Mouse (Mus musculus) midbrain, embryonic 14.5 days (tissue): ENCODE results near the gene Dennd1a. TPM values are rescaled to one million over a fixed set of nuclear protein-coding genes. Genes with fewer than 3 reads are reported as not detected.

Experiments used
- ATAC-seq: fragments of 200-750 bp; cut with Nextera tagmentation; 2 replicates; pipeline ENCODE4 v1.8.0; 2017; ENCODE audit warnings: moderate number of reproducible peaks, moderate library complexity; ENCODE audit not compliant: low FRiP score, low TSS enrichment
- DNase-seq: peaks from one replicate; pipeline ENCODE4 v3.0.0-alpha.2; 2015
- H3K27ac ChIP-seq: fragments of 300-500 bp; sonication (generic); replicated peaks from 2 replicates; pipeline ENCODE4 v1.5.1; 2014; ENCODE audit warnings: mild to moderate bottlenecking, low read depth, low read length, moderate library complexity
- H3K27me3 ChIP-seq: fragments of 300-500 bp; sonication (generic); 2 replicates; pipeline ENCODE4 v1.6.1; 2014; ENCODE audit warnings: low read length, control low read depth, mixed read lengths; ENCODE audit not compliant: control insufficient read depth, insufficient read depth
- H3K36me3 ChIP-seq: fragments of 300-500 bp; sonication (generic); 2 replicates; pipeline ENCODE4 v1.6.1; 2014; ENCODE audit warnings: low read length, control low read depth; ENCODE audit not compliant: control insufficient read depth, insufficient read depth
- H3K4me1 ChIP-seq: fragments of 300-500 bp; sonication (generic); 2 replicates; pipeline ENCODE4 v1.6.1; 2014; ENCODE audit warnings: mild to moderate bottlenecking, antibody characterized with exemption, low read length, control low read depth; ENCODE audit not compliant: control insufficient read depth, insufficient read depth
- H3K4me2 ChIP-seq: fragments of 300-500 bp; sonication (generic); 2 replicates; pipeline ENCODE4 v1.6.1; 2014; ENCODE audit warnings: mild to moderate bottlenecking, low read length, moderate library complexity
- H3K4me3 ChIP-seq: fragments of 300-500 bp; sonication (generic); replicated peaks from 2 replicates; pipeline ENCODE4 v1.5.1; 2014; ENCODE audit warnings: low read depth, low read length
- H3K9ac ChIP-seq: fragments of 300-500 bp; sonication (generic); replicated peaks from 2 replicates; pipeline ENCODE4 v1.6.1; 2014; ENCODE audit warnings: mild to moderate bottlenecking, low read length, moderate library complexity
- H3K9me3 ChIP-seq: fragments of 300-500 bp; sonication (generic); 2 replicates; pipeline ENCODE4 v1.6.1; 2016; ENCODE audit warnings: low read length, control low read depth, mixed read lengths; ENCODE audit not compliant: control insufficient read depth
- WGBS: fragments of 180-500 bp; shearing (Covaris S2); extraction: QIAGEN DNeasy Blood & Tissue Kit; methylation state at CpG from one replicate; pipeline ENCODE4 v1.1.7; 2014; 5-methylcytosine and 5-hydroxymethylcytosine counted together
- polyA plus RNA-seq: library from polyadenylated mRNA; unstranded; fragments of >200 nt; fragmentation: Nextera tagmentation; extraction: Ambion mirVana; gene quantifications from 2 replicates; pipeline ENCODE4 v1.2.1, GENCODE M21; 2014

Gene Dennd1a
- polyA plus RNA-seq, 1 experiment from 2014 or later, result 16.6 TPM

DNA sequence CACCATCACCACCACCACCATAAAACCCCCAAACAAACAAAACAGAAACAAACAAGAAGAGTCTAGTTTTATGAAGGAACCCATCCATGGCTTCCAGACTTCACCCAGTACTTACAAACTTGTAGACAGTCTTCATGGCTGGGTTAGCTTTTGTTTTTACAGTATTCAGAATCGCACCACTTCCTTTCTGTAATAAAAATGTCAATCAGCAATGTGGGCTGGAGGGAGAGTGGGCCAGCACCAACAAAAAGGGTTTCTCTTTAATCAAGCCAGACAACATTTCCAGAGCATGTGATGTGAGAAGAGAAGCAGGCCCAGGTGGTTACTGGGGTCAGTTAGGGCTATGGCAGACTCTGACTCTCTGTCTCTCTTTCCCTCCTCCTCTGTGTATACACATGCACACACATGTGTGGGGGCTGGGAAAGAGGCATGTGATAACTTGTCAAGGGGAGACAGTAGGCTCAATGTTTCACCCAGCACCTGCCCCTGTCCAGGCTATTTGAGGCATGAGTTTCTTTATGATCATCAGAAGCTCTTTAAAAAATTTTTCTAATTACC is 433.2 kb downstream of the Dennd1a start:
- Histone ChIP-seq H3K4me2 (no peak overlapping the region), H3K4me1 (peaks cover 6% of the 10 kb centered on the region; the same call in 1 of the 2 replicates), H3K27me3 (no peaks in the 10 kb centered on the region), H3K27ac (no peak overlapping the region), H3K4me3 (no peak overlapping the region), H3K9ac (no peak overlapping the region), H3K36me3 (0 out of 2 replicates have a peak, but pooled peaks cover 4% of the 10 kb centered on the region), H3K9me3 (no peaks in the 10 kb centered on the region)
- no peak for DNase-seq
- WGBS, result 97% methylated on average over 1 of the region's 1 CpGs
- no peak for ATAC-seq

DNA sequence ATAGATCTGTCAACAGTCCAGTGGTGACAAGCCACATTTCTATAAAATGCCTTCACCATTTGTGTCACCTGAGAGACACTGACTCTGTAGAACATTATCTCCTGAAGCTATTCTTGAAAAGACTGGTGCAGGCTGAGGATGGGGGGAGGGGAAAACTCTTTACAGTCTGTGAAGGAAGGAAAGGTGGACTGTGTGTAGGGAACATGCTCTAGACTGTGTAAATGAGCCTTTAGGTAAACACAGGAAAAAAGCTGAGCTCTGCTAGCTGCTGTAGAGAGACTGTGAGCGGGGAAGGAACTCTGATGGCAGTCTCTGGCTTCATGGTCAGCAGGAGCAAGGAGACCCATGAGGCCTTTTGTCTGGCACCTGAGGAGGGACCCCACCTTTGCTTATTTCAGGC is 436.6 kb downstream of the Dennd1a start:
- Histone ChIP-seq H3K9me3 (no peaks in the 10 kb centered on the region), H3K4me1 (peaks cover 6% of the 10 kb centered on the region; the same call in 1 of the 2 replicates), H3K4me3 (no peak overlapping the region), H3K9ac (no peak overlapping the region), H3K27ac (0 out of 2 replicates have a peak overlapping the region, but pooled peaks have one; percentile 32), H3K36me3 (no peaks in the 10 kb centered on the region), H3K27me3 (no peaks in the 10 kb centered on the region), H3K4me2 (no peak overlapping the region)
- 82% methylated on average over 1 of the region's 1 CpGs for WGBS
- ATAC-seq (no peak), DNase-seq (peak; percentile 33)

DNA sequence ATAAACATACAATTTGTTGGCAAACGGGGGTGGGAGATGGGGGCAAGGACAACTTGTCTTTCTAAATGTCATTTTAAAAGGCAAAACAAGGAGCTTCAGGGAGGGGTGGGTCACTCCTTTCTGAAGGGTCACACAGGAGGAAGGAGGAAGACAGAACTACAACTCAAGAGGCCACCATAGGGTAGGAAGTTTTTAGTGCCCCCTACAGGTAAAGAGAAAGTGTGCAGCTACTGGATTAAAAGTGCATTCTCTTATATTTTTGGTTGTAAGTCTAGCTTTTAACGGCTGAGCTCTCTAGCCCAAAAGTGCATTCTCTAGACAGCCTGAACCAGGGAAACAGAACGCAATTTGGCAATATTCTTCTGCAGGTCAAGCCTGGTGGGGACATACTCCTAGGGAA is 437.8 kb downstream of the Dennd1a start:
- Histone ChIP-seq H3K4me2 (no peak overlapping the region), H3K4me1 (peaks cover 6% of the 10 kb centered on the region; the same call in 1 of the 2 replicates), H3K4me3 (no peak overlapping the region), H3K27me3 (no peaks in the 10 kb centered on the region), H3K9ac (no peak overlapping the region), H3K36me3 (no peaks in the 10 kb centered on the region), H3K27ac (no peak overlapping the region), H3K9me3 (no peaks in the 10 kb centered on the region)
- no peak for ATAC-seq
- 86% methylated on average over 3 of the region's 3 CpGs for WGBS
- DNase-seq, result no peak

DNA sequence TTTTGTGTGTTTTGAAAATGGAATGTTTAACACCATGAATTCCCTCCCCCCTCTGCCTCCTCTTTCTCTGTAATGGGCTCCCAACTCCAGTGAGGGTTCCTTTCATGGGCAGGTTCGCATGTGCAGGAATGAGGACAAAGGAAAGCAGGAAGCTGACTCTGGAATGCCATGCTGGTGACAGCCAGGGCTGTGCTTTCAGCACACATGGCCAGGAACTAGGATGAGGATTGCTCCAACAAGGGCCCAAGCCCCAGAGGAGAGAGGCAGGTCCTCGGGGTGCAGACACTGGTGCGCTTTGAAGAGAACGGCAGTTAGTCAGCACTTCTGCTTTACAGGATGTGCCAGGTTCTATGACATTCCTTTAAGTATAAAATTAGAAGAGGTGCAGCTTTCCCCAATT is 444.5 kb downstream of the Dennd1a start:
- 0 out of 2 replicates have a peak, but pooled peaks have one; percentile 11 for ATAC-seq
- peak; percentile 55 for DNase-seq
- no peaks in the 10 kb centered on the region for H3K36me3 ChIP-seq
- peak overlapping the region; percentile 87 for H3K27ac ChIP-seq
- H3K4me2 ChIP-seq, result no peak overlapping the region
- no peaks in the 10 kb centered on the region for H3K9me3 ChIP-seq
- H3K9ac ChIP-seq, result 0 out of 2 replicates have a peak overlapping the region, but pooled peaks have one; percentile 21
- no peak overlapping the region for H3K4me3 ChIP-seq
- H3K4me1 ChIP-seq, result peaks cover 12% of the 10 kb centered on the region
- H3K27me3 ChIP-seq, result no peaks in the 10 kb centered on the region
- WGBS, result 21% methylated on average over 4 of the region's 4 CpGs

GRCm38 (mm10) chr2:37842151-37842569 is 445.0 kb downstream of the Dennd1a start:
- Histone ChIP-seq H3K9ac (no peak overlapping the region), H3K27ac (peak overlapping the region; percentile 87), H3K4me3 (no peak overlapping the region), H3K9me3 (no peaks in the 10 kb centered on the region), H3K36me3 (no peaks in the 10 kb centered on the region), H3K27me3 (no peaks in the 10 kb centered on the region), H3K4me2 (no peak overlapping the region), H3K4me1 (peaks cover 12% of the 10 kb centered on the region)
- DNase-seq (peak; percentile 83), ATAC-seq (peak; percentile 87)
- 2% methylated on average over 7 of the region's 7 CpGs for WGBS

- Histone ChIP-seq H3K9ac (no peak overlapping the region), H3K4me2 (no peak overlapping the region), H3K4me3 (no peak overlapping the region), H3K9me3 (no peaks in the 10 kb centered on the region), H3K27ac (no peak overlapping the region), H3K4me1 (peaks cover 12% of the 10 kb centered on the region), H3K36me3 (no peaks in the 10 kb centered on the region), H3K27me3 (no peaks in the 10 kb centered on the region)
- no peak for ATAC-seq
- no peak for DNase-seq
Measured at GRCm38 (mm10) chr2:37839922-37840321, 447.3 kb downstream of the Dennd1a start.

DNA sequence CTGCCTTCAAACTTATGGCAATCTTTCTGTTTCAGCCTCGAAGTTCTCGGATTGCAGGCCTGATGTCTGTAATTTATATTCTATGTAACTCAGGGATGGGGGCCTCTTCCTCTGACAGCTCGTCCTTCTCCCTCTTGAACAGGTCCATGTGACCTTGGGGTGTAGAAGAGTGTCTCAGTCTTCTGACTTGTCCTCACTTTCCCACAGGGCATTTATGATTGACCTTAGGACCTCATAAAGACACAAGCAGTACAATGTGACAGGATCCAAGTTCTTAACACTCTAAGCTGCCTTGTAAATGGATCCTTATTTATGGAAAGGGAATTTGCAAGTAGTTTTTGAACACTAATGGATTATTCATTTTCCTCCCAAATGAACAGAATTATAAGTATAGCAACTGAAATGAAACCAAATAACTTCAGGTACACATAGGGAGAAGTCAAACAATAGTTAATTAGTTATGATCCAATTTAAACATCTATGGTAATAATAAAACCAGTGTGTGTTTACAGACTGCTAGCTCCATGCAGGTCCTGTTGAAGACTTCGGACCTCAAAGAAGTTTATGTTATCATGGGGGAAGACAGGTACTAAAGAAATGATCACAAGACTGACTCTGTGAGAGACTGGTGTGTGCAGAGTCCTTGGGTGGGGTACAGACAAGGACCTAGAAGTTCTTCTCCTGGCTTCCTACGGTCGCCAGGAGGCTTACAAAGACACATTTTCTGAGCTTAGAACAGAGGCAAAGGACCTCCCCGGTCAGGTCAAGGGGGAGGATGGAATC is 448.8 kb downstream of the Dennd1a start:
- H3K4me2 ChIP-seq, result no peak overlapping the region
- H3K9me3 ChIP-seq, result no peaks in the 10 kb centered on the region
- ATAC-seq (no peak), DNase-seq (no peak)
- no peak overlapping the region for H3K4me3 ChIP-seq
- no peak overlapping the region for H3K9ac ChIP-seq
- no peaks in the 10 kb centered on the region for H3K27me3 ChIP-seq
- no peaks in the 10 kb centered on the region for H3K36me3 ChIP-seq
- H3K4me1 ChIP-seq, result peaks cover 12% of the 10 kb centered on the region
- 93% methylated on average over 7 of the region's 7 CpGs for WGBS
- H3K27ac ChIP-seq, result no peak overlapping the region

DNA sequence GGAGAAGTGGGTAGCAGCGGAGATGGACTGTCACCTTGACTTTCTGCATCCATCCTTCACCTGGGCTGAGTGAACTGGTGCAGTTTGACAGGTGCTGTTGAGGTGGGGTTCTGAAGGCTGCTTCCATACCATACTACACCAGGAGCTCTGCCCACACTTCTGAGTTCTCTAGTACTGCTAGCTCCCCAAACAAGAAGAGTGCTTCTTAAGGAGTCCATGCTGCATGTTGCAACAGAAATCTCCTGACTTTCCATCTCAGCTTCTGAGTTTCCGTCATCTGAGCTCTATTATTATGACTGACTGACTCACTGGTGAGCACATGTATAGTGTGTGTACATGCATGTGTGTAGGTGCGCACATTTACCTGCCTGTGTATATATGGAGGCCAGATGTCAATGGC is 449.6 kb downstream of the Dennd1a start:
- DNase-seq (no peak), ATAC-seq (no peak)
- peaks cover 8% of the 10 kb centered on the region for H3K4me1 ChIP-seq
- WGBS, result 96% methylated on average over 3 of the region's 3 CpGs
- no peaks in the 10 kb centered on the region for H3K9me3 ChIP-seq
- H3K9ac ChIP-seq, result no peak overlapping the region
- H3K36me3 ChIP-seq, result no peaks in the 10 kb centered on the region
- no peak overlapping the region for H3K4me2 ChIP-seq
- no peak overlapping the region for H3K27ac ChIP-seq
- H3K4me3 ChIP-seq, result no peak overlapping the region
- no peaks in the 10 kb centered on the region for H3K27me3 ChIP-seq

DNA sequence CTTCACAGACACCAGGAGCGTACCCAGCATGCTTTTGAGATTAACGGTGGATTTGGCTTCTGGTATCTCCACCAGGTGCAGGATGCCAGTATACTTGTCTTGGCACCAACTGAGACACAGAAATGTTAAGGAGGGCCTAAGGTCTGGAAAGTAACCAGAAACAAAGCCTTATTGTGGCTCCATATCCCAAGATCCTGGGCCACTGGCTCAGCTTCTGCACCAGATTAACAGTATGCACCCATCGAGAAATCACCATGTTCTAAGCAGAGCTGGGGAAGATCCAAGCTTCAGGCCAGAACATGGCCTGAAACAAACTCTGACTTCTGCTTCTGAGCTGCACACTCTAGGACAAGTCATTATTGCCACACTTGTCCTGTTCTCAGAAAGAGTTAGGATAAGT is 450.3 kb downstream of the Dennd1a start:
- Histone ChIP-seq H3K4me3 (no peak overlapping the region), H3K9me3 (no peaks in the 10 kb centered on the region), H3K4me2 (no peak overlapping the region), H3K4me1 (peaks cover 6% of the 10 kb centered on the region; the same call in 1 of the 2 replicates), H3K27ac (no peak overlapping the region), H3K27me3 (no peaks in the 10 kb centered on the region), H3K9ac (no peak overlapping the region), H3K36me3 (no peaks in the 10 kb centered on the region)
- 98% methylated on average over 3 of the region's 3 CpGs for WGBS
- ATAC-seq (no peak), DNase-seq (no peak)
